Mouse (Mus musculus): ENCODE measurements around the gene Slc5a5. TPM values are rescaled to one million over a fixed set of nuclear protein-coding genes. Genes with fewer than 3 reads are reported as not detected.

Gene Slc5a5
- total RNA-seq (2021): under 1 TPM; 0.14 to 0.17 TPM
- long read RNA-seq, experiment 1, partial matches to known transcripts: 2 of 2 reads
- long read RNA-seq, experiment 1, other reads (novel, unspliced or antisense): 0 of 2 reads
- long read RNA-seq, experiment 2: 0 reads

DNA sequence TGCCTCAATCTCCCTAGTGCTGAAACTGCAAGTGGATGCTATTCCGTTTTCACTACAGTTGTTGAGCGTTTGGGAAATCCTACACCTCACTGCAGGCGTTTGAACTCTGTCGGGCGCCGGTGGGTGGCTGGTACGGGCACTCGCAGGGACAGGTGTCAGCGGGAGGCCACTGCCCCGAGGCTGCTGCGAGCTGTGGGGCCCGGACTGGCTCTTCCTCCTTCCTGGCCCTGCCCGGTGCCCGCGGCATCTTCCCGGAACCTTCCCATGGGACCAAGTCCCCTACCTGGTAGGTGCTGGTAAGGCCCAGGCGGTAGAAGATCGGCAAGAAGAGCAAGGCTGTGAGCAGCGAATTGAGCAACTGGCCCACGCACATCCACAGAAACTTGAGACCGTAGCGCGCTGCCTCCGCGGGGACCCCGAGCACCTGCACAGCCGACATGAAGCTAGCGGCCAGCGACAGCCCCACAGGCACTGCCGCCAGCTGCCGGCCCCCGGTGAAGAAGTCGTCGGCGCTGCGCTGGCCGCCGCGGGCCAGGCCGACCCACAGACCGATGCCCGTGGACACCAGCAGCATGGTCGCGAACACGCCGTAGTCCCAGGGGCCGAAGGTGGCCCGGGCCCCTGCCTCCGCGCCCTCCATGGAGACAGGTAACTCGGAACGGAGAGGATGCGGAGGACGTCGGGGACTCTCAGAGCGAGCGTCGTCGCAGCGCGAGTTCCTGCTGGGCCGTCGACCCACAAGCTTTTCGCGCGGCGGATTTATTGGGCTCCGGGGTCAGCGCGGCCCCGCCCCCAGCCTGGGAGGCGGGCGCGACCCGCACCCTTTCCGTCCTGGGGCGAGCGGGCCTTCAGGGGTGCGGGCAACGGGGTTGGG is at the start of gene Slc5a5:
Gene Slc5a5, minus strand, starts transcription at position 736 of the 874 bp plus-strand sequence.
- no peak for DNase-seq (ENCODE audit: low spot score in 2 of 2)

DNA sequence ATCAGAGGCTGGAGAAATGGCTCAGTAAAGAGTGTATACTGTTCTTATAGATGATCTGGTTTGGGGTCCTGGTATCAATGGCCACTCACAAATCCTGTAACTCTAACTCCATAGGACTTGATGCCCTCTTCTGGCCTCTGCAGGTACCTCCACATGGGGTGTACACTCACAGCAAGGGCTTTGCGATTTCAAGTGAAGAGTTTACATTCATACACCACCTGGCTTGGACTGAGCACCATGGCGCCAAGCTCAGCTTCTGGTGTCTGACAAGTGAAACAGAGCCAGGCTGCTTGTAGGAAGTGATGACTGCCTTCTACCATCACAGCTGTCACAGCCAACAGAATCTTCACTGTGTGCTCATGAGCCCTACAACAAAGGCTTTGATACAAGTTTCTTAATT is 48.9 kb upstream of the Slc5a5 start:
- no peak for DNase-seq (ENCODE audit: low spot score in 2 of 2)

DNA sequence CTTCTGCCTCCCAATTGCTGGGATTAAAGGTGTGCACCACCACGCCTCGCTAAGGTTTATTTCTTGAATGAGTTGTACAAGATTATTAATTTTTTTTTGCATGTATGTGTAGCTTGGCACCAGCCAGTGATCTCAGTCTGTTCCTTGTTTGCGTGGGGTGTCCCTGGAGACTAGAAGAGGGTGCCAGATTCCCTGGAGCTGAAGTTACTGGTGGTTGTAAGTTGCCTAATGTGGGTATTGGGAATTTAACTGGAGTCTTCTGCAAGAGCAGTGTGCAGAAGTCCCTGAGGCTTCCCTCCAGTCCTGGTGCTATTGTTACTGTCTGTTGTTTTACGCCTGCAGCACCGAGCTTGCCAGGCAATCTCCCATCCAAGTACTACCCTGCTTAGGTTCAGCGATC is 44.6 kb upstream of the Slc5a5 start:
- DNase-seq (ENCODE audit: low spot score in 2 of 2): no peak

- DNase-seq (ENCODE audit: low spot score in 2 of 2): no peak
Measured at GRCm38 (mm10) chr8:70934786-70935185, 42.2 kb upstream of the Slc5a5 start.

- no peak for DNase-seq (ENCODE audit: low spot score in 2 of 2)
Measured at GRCm38 (mm10) chr8:70933036-70933435, 40.5 kb upstream of the Slc5a5 start.

DNA sequence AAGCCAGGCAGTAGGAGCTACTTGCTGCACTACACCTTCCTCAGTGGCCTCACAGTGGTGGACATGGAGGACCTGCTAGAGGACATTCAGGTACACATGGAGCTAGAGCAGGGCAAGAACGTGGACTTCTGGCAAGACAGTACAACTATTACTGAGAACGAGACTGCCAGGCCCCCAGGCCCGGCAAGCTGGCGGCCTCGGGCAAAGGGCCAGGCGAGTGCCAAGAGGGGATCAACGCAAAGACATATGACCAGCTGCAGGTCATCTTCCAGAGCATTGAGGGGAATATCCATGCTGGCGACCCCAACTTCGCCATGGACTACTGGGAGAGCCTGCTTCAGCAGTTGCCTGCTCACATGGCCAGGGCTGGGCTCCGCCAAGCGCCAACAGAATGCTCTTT is 39.2 kb upstream of the Slc5a5 start:
- DNase-seq (ENCODE audit: low spot score in 2 of 2): no peak

DNA sequence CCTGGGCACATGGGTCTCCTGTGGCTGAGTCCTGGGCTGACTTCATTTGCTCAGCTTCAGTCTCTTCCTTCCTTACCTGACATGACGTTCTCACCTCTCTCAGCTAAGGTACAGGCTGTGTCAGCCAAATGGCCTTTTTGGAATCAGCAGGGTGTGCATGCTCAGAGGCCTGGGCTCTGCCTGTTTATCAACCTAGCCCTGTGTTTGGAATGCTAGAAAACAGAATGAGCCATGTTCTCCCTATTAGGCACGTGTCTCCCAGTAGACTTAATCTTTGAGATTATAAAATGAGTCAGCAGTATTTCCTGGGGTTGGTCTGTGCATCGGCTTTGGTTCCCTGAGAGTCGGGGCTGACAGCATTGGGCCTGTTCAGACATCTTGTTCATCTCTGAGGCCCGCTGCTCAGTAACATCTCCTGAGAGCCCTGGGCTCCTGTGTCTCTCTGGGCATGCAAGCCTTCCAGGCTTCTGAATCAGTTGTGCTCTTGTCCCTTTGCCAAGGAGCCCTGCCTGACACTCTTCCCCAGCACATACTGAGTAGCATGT is 36.3 kb upstream of the Slc5a5 start:
- no peak for DNase-seq (ENCODE audit: low spot score in 2 of 2)

DNA sequence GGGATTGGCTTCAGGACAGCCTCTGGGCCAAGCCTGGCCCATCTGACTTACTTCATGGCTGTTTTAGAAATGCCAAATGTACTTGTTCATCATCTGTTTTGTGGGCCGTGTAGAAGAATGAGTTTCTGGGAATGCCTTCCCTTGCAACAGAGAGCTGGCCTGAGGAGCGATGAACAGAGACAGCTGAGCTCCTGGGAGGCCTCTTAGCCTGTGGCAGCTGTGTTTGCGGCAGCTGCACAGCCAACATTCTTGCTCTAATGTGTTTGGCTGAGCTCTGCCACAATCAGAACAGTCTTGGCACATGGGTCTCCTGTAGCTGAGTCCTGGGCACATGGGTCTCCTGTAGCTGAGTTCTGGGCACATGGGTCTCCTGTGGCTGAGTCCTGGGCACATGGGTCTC is 35.5 kb upstream of the Slc5a5 start:
- DNase-seq (ENCODE audit: low spot score in 2 of 2): no peak

DNA sequence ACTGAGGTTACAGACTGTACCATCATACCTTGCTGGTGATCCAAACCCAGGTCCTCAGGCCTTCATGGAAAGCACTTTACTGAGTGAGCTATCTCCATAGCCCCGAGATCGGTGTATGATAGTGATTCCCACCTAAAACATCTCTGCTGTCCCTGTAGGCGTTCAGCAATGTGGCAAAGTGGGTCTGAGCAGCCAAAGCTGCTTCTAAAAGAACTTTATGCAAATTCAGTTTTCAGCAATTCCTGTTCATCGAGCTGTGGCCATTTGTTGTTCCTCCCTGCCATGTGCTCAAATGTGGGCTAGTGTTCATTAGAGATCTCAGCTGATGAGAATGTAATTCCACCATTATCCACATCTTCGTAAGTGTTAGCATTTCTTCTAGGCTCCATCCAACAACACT is 33.8 kb upstream of the Slc5a5 start:
- no peak for DNase-seq (ENCODE audit: low spot score in 2 of 2)

DNA sequence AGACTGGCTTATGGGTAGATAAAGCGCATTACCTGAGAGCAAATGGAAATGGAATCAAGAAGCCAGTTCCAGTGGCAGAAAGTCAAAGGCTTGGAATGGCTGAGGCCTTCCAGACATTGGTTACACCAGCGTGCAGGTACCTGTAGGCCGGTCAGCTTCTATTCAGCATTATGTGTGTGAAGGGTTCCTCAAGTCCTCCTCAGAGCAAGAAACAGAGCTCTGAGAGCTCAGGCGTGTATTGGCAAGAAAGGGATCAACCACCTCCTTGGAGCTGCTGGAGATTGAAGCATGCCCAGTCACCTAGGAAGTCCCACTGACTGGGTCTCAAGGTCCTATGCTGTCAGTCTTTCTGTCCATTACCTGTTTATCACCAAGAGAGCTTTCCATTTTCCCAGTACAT is 33.2 kb upstream of the Slc5a5 start:
- no peak for DNase-seq (ENCODE audit: low spot score in 2 of 2)

GRCm38 (mm10) chr8:70924151-70924550 is 31.6 kb upstream of the Slc5a5 start:
- no peak for DNase-seq (ENCODE audit: low spot score in 2 of 2)

GRCm38 (mm10) chr8:70920049-70920922 is 27.7 kb upstream of the Slc5a5 start:
- no peak for DNase-seq (ENCODE audit: low spot score in 2 of 2)

- no peak for DNase-seq (ENCODE audit: low spot score in 2 of 2)
Measured at GRCm38 (mm10) chr8:70914704-70915103, 22.1 kb upstream of the Slc5a5 start.

DNA sequence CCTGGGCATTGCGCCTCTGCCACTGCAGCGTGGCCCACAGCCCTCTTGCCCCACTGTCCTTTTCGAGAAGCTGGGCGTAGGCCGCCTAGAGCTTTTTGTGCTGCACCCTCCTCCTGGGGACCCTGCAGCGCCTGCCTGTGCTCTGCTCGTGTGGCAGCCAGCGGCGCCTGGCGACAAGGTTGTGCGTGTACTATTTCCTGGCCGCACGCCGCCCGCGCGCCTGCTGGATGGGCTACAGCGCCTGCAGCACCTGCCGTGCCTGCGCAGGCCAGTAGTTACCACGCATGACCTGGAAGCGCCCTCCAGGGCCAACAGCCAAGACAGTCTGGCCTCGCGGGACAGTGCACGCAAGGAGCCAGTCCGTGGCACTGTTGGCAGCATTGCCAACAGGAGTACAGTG is 21.0 kb upstream of the Slc5a5 start:
- DNase-seq (ENCODE audit: low spot score in 2 of 2): no peak

DNA sequence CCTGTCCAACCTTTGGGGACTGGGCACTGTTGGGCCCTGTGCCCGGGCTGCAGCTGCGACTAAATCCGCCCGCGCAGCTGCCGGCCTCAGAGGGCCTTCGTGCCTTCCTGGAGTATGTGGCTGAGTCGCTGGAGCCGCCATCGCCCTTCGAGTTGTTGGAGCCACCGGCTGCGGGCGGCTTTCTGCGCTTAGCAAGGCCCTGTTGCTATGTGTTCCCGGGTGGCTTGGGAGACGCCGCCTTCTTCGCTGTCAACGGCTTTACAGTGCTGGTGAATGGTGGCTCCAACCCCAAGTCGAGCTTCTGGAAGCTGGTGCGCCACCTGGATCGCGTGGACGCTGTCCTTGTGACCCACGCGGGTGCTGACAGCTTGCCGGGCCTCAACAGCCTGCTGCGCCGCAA is 20.4 kb upstream of the Slc5a5 start:
- DNase-seq (ENCODE audit: low spot score in 2 of 2): no peak

DNA sequence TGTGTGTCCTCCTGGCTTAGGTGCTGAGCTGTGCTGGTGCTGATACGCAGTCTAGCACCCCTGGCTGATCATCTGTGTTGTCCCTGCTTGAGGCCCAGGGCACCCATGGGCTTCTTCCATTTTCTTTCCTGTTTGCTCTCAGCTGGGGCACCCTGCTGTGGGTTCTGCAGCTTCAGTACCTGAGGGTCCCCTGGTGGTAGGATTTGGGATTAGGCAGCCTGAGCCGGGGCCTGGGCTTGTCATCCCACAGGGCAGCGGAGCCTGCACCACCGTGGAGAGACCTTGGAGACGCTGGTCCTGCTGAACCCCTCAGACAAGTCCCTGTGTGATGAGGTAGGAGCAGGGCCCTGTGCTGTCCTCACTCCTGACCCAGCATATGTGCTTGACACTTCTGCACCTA is 19.0 kb upstream of the Slc5a5 start:
- DNase-seq (ENCODE audit: low spot score in 2 of 2): no peak

DNA sequence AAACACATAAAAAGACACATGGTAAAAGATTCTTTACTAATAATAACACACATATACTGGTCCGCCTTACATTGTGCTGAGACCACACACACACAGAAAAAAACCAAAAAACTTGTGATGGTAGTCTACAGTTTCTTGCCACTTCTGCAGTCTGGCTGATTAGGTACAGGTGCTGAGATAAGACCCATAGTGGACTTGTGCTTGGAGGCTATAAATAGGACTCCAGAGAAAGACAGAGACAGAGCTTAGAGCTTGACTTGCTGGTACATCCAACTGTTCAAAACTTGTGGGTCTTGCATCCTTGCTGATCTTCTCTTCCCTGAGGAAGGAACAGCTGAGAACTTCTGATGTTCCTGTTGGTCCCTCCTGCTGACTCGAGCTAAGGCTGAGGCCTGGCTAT is 15.0 kb upstream of the Slc5a5 start:
- no peak for DNase-seq (ENCODE audit: low spot score in 2 of 2)

- DNase-seq (ENCODE audit: low spot score in 2 of 2): peak; percentile 50 to 56
Measured at GRCm38 (mm10) chr8:70905831-70906736, 13.5 kb upstream of the Slc5a5 start, which contains the start of gene Map1s. Gene Map1s, plus strand, starts transcription at chr8:70905932.

DNA sequence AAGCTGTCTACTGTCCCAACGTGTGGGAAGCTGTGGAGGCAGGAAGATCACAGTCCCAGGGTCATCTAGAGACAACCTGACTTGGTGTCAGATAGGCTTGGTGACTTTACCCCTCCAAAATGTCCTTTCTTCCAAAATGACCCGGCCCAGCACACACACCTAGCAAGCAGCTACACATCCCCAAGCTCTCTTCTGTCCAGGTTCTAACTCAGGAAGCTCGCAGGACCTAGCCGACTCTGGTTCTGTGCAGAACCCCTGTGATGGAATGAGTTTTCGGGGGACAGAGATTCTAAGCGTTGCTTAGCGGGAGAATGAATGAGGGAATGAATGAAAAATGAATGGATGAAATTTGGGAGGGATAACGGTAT is 12.9 kb upstream of the Slc5a5 start:
- no peak for DNase-seq (ENCODE audit: low spot score in 2 of 2)

GRCm38 (mm10) chr8:70904532-70904931 is 12.0 kb upstream of the Slc5a5 start:
- no peak for DNase-seq (ENCODE audit: low spot score in 2 of 2)

DNA sequence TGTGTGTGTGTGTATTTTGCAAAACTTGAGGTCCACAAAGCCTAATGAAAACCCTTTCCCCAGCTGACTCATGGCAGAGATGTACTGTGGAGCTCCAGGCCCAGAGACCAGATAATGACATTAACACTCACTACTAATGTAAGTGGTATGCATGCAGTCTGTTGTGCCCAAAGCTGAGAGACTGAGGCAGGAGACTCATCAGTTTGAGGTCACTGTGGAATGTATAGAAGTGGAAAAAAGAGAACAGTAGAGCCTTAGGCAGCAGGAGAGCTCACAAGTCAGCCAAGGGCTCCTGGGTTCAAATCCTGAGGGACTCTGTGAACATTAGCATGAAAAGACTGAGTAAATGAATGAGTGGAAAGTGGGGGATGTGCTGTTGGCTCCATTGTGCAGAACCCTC is 11.0 kb upstream of the Slc5a5 start:
- no peak for DNase-seq (ENCODE audit: low spot score in 2 of 2)
